Mouse (Mus musculus): ENCODE measurements around the gene Olig1. TPM values are rescaled to one million over a fixed set of nuclear protein-coding genes. Genes with fewer than 3 reads are reported as not detected.
"Not testable (repeated sequence)": the region's sequence is repeated elsewhere in the genome, so short reads cannot be mapped to it uniquely, and the experiment has no call there.

Gene Olig1
- polyA plus RNA-seq, 1 experiment from 2014 or later, result not detected

DNA sequence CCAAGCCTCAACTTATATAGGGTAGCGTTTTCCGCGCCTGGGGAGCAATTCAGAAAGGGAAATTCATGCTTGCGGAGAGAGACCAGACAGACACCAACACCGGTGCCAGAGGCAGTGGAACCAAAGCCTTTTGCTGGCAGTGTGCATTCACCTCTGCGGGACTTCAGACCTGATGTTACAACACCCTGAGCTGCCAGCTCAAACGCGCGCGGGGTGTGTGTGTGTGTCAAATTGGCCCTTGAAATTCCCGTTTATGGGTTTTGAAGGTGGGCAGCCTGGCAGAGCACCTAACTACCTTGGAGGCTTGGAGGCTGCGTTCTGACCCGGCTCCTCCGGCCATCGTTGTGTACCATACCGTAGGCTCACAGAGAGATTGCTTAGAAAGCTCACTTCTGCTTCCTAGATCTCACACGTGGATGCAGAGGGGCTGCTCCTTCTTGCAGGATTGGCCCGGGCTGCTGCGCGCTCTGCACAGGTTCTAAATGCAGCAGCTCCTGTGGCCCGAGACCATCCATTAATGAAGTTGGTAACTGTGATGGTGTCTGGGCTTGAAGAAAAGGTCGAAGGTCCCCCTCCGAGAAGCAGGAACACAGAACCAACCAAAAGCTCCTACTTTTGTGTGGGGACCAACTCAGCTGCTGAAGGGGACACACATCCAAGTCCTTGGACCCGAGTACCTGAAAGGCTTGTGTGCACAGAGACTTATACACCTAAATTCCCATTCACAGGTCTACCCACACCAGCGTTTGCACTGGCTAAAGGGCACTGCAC is 36.9 kb upstream of the Olig1 start:
- 3% methylated on average over 25 of the region's 25 CpGs for WGBS
- Histone ChIP-seq H3K4me2 (replicated peaks; ENCODE audit: low read depth, low read length) (no peak overlapping the region), H3K9me3 (ENCODE audit: control insufficient read depth, low read depth, low read length) (no peaks in the 10 kb centered on the region), H3K36me3 (ENCODE audit: control insufficient read depth, insufficient read depth, low read length) (no peaks in the 10 kb centered on the region), H3K4me3 (ENCODE audit: low read depth, low read length) (no peak overlapping the region), H3K9ac (replicated peaks; ENCODE audit: low read depth, low read length) (no peak overlapping the region), H3K4me1 (ENCODE audit: control insufficient read depth, insufficient read depth, low read length) (no peaks in the 10 kb centered on the region), H3K27me3 (ENCODE audit: control insufficient read depth, insufficient read depth, low read length) (peaks cover 83% of the 10 kb centered on the region), H3K27ac (ENCODE audit: low read length) (no peak overlapping the region)
- ATAC-seq (ENCODE audit: insufficient number of reproducible peaks, insufficient read depth, low FRiP score, low read depth), result no peak

- Histone ChIP-seq H3K4me1 (ENCODE audit: control insufficient read depth, insufficient read depth, low read length) (no peaks in the 10 kb centered on the region), H3K27me3 (ENCODE audit: control insufficient read depth, insufficient read depth, low read length) (peaks cover 77% of the 10 kb centered on the region), H3K4me2 (replicated peaks; ENCODE audit: low read depth, low read length) (no peak overlapping the region), H3K9me3 (ENCODE audit: control insufficient read depth, low read depth, low read length) (no peaks in the 10 kb centered on the region), H3K4me3 (ENCODE audit: low read depth, low read length) (no peak overlapping the region), H3K9ac (replicated peaks; ENCODE audit: low read depth, low read length) (no peak overlapping the region), H3K36me3 (ENCODE audit: control insufficient read depth, insufficient read depth, low read length) (no peaks in the 10 kb centered on the region), H3K27ac (ENCODE audit: low read length) (no peak overlapping the region)
- ATAC-seq (ENCODE audit: insufficient number of reproducible peaks, insufficient read depth, low FRiP score, low read depth), result no peak
- 21% methylated on average over 11 of the region's 11 CpGs for WGBS
Observed at GRCm38 (mm10) chr16:91233241-91233944, 36.2 kb upstream of the Olig1 start.

GRCm38 (mm10) chr16:91239024-91239423 is 30.5 kb upstream of the Olig1 start:
- ATAC-seq (ENCODE audit: insufficient number of reproducible peaks, insufficient read depth, low FRiP score, low read depth), result no peak
- Histone ChIP-seq H3K27ac (ENCODE audit: low read length) (no peak overlapping the region), H3K4me1 (ENCODE audit: control insufficient read depth, insufficient read depth, low read length) (no peaks in the 10 kb centered on the region), H3K9ac (replicated peaks; ENCODE audit: low read depth, low read length) (no peak overlapping the region), H3K4me2 (replicated peaks; ENCODE audit: low read depth, low read length) (no peak overlapping the region), H3K9me3 (ENCODE audit: control insufficient read depth, low read depth, low read length) (no peaks in the 10 kb centered on the region), H3K27me3 (ENCODE audit: control insufficient read depth, insufficient read depth, low read length) (peaks cover 25% of the 10 kb centered on the region), H3K36me3 (ENCODE audit: control insufficient read depth, insufficient read depth, low read length) (no peaks in the 10 kb centered on the region), H3K4me3 (ENCODE audit: low read depth, low read length) (no peak overlapping the region)
- WGBS, result 59% methylated on average over 4 of the region's 4 CpGs

- 66% methylated on average over 9 of the region's 9 CpGs for WGBS
- no peak overlapping the region for H3K4me3 ChIP-seq (ENCODE audit: low read depth, low read length)
- H3K36me3 ChIP-seq (ENCODE audit: control insufficient read depth, insufficient read depth, low read length), result no peaks in the 10 kb centered on the region
- H3K27me3 ChIP-seq (ENCODE audit: control insufficient read depth, insufficient read depth, low read length), result 0 out of 2 replicates have a peak, but pooled peaks cover 2% of the 10 kb centered on the region
- ATAC-seq (ENCODE audit: insufficient number of reproducible peaks, insufficient read depth, low FRiP score, low read depth), result no peak
- H3K4me1 ChIP-seq (ENCODE audit: control insufficient read depth, insufficient read depth, low read length), result no peaks in the 10 kb centered on the region
- no peak overlapping the region for H3K27ac ChIP-seq (ENCODE audit: low read length)
- no peak overlapping the region for H3K9ac ChIP-seq (replicated peaks; ENCODE audit: low read depth, low read length)
- H3K4me2 ChIP-seq (replicated peaks; ENCODE audit: low read depth, low read length), result no peak overlapping the region
- no peaks in the 10 kb centered on the region for H3K9me3 ChIP-seq (ENCODE audit: control insufficient read depth, low read depth, low read length)
Observed at GRCm38 (mm10) chr16:91246292-91246691, 23.3 kb upstream of the Olig1 start.

GRCm38 (mm10) chr16:91255419-91256164 is 14.0 kb upstream of the Olig1 start:
- not testable (repeated sequence) for H3K9me3 ChIP-seq (ENCODE audit: control insufficient read depth, low read depth, low read length); H3K4me2 ChIP-seq (replicated peaks; ENCODE audit: low read depth, low read length); ATAC-seq (ENCODE audit: insufficient number of reproducible peaks, insufficient read depth, low FRiP score, low read depth); H3K4me1 ChIP-seq (ENCODE audit: control insufficient read depth, insufficient read depth, low read length); H3K36me3 ChIP-seq (ENCODE audit: control insufficient read depth, insufficient read depth, low read length); H3K9ac ChIP-seq (replicated peaks; ENCODE audit: low read depth, low read length); H3K27ac ChIP-seq (ENCODE audit: low read length); H3K4me3 ChIP-seq (ENCODE audit: low read depth, low read length)
- H3K27me3 ChIP-seq (ENCODE audit: control insufficient read depth, insufficient read depth, low read length), result peaks cover 14% of the 10 kb centered on the region
- WGBS, result 16% methylated on average over 19 of the region's 28 CpGs

DNA sequence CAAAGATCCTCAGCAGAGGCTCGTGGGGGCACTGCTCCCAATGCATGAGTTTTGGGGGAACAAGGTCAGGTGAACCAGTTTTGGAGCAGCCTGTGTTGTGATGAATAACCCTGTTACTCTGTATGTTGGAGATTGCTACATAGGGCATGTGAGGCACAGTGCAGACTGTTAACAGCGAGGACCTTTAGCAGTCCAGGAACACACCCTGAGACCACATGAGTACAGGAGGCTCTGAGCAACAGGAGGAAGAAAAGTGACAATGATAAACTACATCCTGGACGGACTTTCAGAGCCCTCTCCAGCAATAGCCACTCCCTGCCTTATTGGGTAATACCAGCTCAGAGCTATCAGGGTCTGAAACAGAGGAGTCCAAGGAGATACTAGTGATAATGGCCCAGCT is 10.6 kb upstream of the Olig1 start:
- H3K27me3 ChIP-seq (ENCODE audit: control insufficient read depth, insufficient read depth, low read length), result peaks cover 14% of the 10 kb centered on the region

DNA sequence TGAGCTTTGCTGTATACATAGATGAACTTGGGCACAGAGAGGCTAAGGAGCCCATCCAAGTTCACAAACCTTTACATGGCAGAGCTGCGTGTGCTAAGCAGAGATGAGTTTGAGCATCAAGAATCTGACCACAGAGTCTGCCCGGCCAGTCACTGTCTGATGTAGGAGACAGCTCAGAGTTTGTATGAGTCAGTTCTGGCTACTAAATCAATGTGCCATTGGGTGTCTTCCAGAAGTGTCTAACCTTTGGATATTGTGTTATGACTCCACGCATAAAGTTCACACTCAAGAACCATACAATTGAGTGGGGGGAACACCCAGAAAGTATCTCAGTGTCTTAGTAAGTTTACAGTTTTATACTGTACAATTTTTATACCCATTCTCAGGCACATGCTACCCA is 8.7 kb upstream of the Olig1 start:
- no peak for ATAC-seq (ENCODE audit: insufficient number of reproducible peaks, insufficient read depth, low FRiP score, low read depth)
- Histone ChIP-seq H3K27ac (ENCODE audit: low read length) (no peak overlapping the region), H3K36me3 (ENCODE audit: control insufficient read depth, insufficient read depth, low read length) (no peaks in the 10 kb centered on the region), H3K9me3 (ENCODE audit: control insufficient read depth, low read depth, low read length) (no peaks in the 10 kb centered on the region), H3K4me1 (ENCODE audit: control insufficient read depth, insufficient read depth, low read length) (no peaks in the 10 kb centered on the region), H3K9ac (replicated peaks; ENCODE audit: low read depth, low read length) (no peak overlapping the region), H3K27me3 (ENCODE audit: control insufficient read depth, insufficient read depth, low read length) (peaks cover 16% of the 10 kb centered on the region), H3K4me2 (replicated peaks; ENCODE audit: low read depth, low read length) (no peak overlapping the region), H3K4me3 (ENCODE audit: low read depth, low read length) (no peak overlapping the region)
- 88% methylated on average over 3 of the region's 3 CpGs for WGBS

More for the DNA sequence above, 10.6 kb upstream of the Olig1 start:
- ATAC-seq (ENCODE audit: insufficient number of reproducible peaks, insufficient read depth, low FRiP score, low read depth), result no peak
- Histone ChIP-seq H3K27ac (ENCODE audit: low read length) (no peak overlapping the region), H3K4me3 (ENCODE audit: low read depth, low read length) (no peak overlapping the region), H3K4me1 (ENCODE audit: control insufficient read depth, insufficient read depth, low read length) (no peaks in the 10 kb centered on the region), H3K9ac (replicated peaks; ENCODE audit: low read depth, low read length) (no peak overlapping the region), H3K36me3 (ENCODE audit: control insufficient read depth, insufficient read depth, low read length) (no peaks in the 10 kb centered on the region), H3K4me2 (replicated peaks; ENCODE audit: low read depth, low read length) (no peak overlapping the region), H3K9me3 (ENCODE audit: control insufficient read depth, low read depth, low read length) (no peaks in the 10 kb centered on the region)
- 49% methylated on average over 3 of the region's 3 CpGs for WGBS

- H3K4me2 ChIP-seq (replicated peaks; ENCODE audit: low read depth, low read length), result no peak overlapping the region
- no peak for ATAC-seq (ENCODE audit: insufficient number of reproducible peaks, insufficient read depth, low FRiP score, low read depth)
Observed at GRCm38 (mm10) chr16:91262467-91263220, 6.9 kb upstream of the Olig1 start.

More at GRCm38 (mm10) chr16:91262467-91263220, 6.9 kb upstream of the Olig1 start:
- Histone ChIP-seq H3K27ac (ENCODE audit: low read length) (no peak overlapping the region), H3K4me3 (ENCODE audit: low read depth, low read length) (no peak overlapping the region), H3K9me3 (ENCODE audit: control insufficient read depth, low read depth, low read length) (no peaks in the 10 kb centered on the region), H3K36me3 (ENCODE audit: control insufficient read depth, insufficient read depth, low read length) (no peaks in the 10 kb centered on the region), H3K9ac (replicated peaks; ENCODE audit: low read depth, low read length) (no peak overlapping the region), H3K4me1 (ENCODE audit: control insufficient read depth, insufficient read depth, low read length) (no peaks in the 10 kb centered on the region), H3K27me3 (ENCODE audit: control insufficient read depth, insufficient read depth, low read length) (peaks cover 10% of the 10 kb centered on the region)
- WGBS, result 37% methylated on average over 12 of the region's 12 CpGs

Measured in stomach, embryonic 14.5 days (tissue).